Comparison of ENCODE assay signal across 29 mouse cellular contexts in genomic region chr15:99567371-99567770, GRCm38 (mm10). TPM values are rescaled to one million over a fixed set of nuclear protein-coding genes. Genes with fewer than 3 reads are reported as not detected.
A peak's percentile ranks its signal among the peaks of the same experiment; 100 is the strongest.
DNase-seq lines count a peak whose midpoint lies in the region; ATAC-seq and TF ChIP-seq lines count a peak whose summit lies in the region.
"Had no signal": no experiment of that assay in that cellular context is flagged by ENCODE, and none has a peak within 500 bp of the region (broad histone marks: within the 10 kb centered on the region; RNA-seq: fewer than 3 reads in every experiment).

No protein-coding gene starts in this region.

- peak; percentile 34 for DNase-seq in kidney, postnatal 14 days
- DNase-seq in lung, postnatal 14 days: no peak
- peak; percentile 82 for DNase-seq in fibroblast of lung, adult 2 months (ENCODE audit: low read depth)
- no peak for DNase-seq in stomach, postnatal 0 days (ENCODE audit: low spot score)
- no peak for DNase-seq in cerebellum, adult 8-10 months
- DNase-seq: adrenal gland, adult 8-10 months; B cell, adult 2 months; cerebellum, adult 2 months; cerebellum, postnatal 25 days; gastrocnemius, postnatal 14 days; heart, postnatal 14 days; midbrain, embryonic 14.5 days; right cerebral cortex, postnatal 14 days; thymus, postnatal 14 days had no signal

- no peak overlapping the region for H3K4me3 ChIP-seq in kidney, embryonic 14.5 days (ENCODE audit: low read length)
- H3K4me3 ChIP-seq in lung, embryonic 15.5 days: no peak overlapping the region
- no peak overlapping the region for H3K4me3 ChIP-seq in stomach, postnatal 0 days (ENCODE audit: low read depth, low read length)
- H3K4me3 ChIP-seq: hindbrain, embryonic 12.5 days; intestine, embryonic 15.5 days; limb, embryonic 13.5 days had no signal

- WGBS in kidney, embryonic 14.5 days: 81% methylated on average over 4 of the region's 4 CpGs
- 38% methylated on average over 4 of the region's 4 CpGs for WGBS in lung, embryonic 15.5 days
- WGBS in stomach, postnatal 0 days: 52% methylated on average over 4 of the region's 4 CpGs

- TF ChIP-seq CTCF in stomach, postnatal 0 days (IDR thresholded peaks at IDR 0.05; ENCODE audit: low read depth): no peak

- H3K9me3 ChIP-seq in kidney, embryonic 14.5 days (ENCODE audit: control insufficient read depth, low read length): no peaks in the 10 kb centered on the region
- no peaks in the 10 kb centered on the region for H3K9me3 ChIP-seq in lung, embryonic 15.5 days
- no peaks in the 10 kb centered on the region for H3K9me3 ChIP-seq in stomach, postnatal 0 days (ENCODE audit: control insufficient read depth, low read length)
- H3K9me3 ChIP-seq: hindbrain, embryonic 12.5 days; intestine, embryonic 15.5 days; limb, embryonic 13.5 days had no signal

- ATAC-seq in kidney, embryonic 14.5 days (ENCODE audit: low FRiP score, low TSS enrichment): no peak
- ATAC-seq in lung, embryonic 15.5 days (ENCODE audit: borderline replicate concordance, extremely low read depth, low FRiP score, low TSS enrichment): no peak
- peak; percentile 21; the same call in 1 of the 2 replicates for ATAC-seq in stomach, postnatal 0 days (ENCODE audit: low FRiP score, low TSS enrichment)
- ATAC-seq: activated CD4-positive, CD25-positive, alpha-beta regulatory T cell, adult 4 months; forebrain, embryonic 14.5 days; hindbrain, postnatal 0 days; intestine, embryonic 15.5 days had no signal

- no peak overlapping the region for H3K27ac ChIP-seq in kidney, embryonic 14.5 days (ENCODE audit: low read depth, low read length)
- peak overlapping the region; percentile 2; the same call in 1 of the 2 replicates for H3K27ac ChIP-seq in lung, embryonic 15.5 days
- no peak overlapping the region for H3K27ac ChIP-seq in stomach, postnatal 0 days (replicated peaks)
- H3K27ac ChIP-seq: hindbrain, embryonic 12.5 days; hindbrain, postnatal 0 days; intestine, embryonic 15.5 days; limb, embryonic 13.5 days; liver, embryonic 14.5 days had no signal

- no peaks in the 10 kb centered on the region for H3K27me3 ChIP-seq in kidney, embryonic 14.5 days (ENCODE audit: control insufficient read depth, insufficient read depth, low read length)
- H3K27me3 ChIP-seq in lung, embryonic 15.5 days: no peaks in the 10 kb centered on the region
- H3K27me3 ChIP-seq in stomach, postnatal 0 days (ENCODE audit: control insufficient read depth, insufficient read depth, low read length): no peaks in the 10 kb centered on the region

- H3K4me1 ChIP-seq in kidney, embryonic 14.5 days (ENCODE audit: control insufficient read depth, insufficient read depth, low read length): no peaks in the 10 kb centered on the region
- H3K4me1 ChIP-seq in lung, embryonic 15.5 days: 0 out of 2 replicates have a peak, but pooled peaks cover 8% of the 10 kb centered on the region
- no peaks in the 10 kb centered on the region for H3K4me1 ChIP-seq in stomach, postnatal 0 days (replicated peaks; ENCODE audit: control insufficient read depth, insufficient read depth)
- H3K4me1 ChIP-seq: intestine, embryonic 15.5 days had no signal

- TF ChIP-seq EP300 in stomach, postnatal 0 days (optimal IDR thresholded peaks at IDR 0.05): no peak

- no peaks in the 10 kb centered on the region for H3K36me3 ChIP-seq in kidney, embryonic 14.5 days (ENCODE audit: control insufficient read depth, insufficient read depth, low read length)
- no peaks in the 10 kb centered on the region for H3K36me3 ChIP-seq in lung, embryonic 15.5 days
- H3K36me3 ChIP-seq in stomach, postnatal 0 days (ENCODE audit: control insufficient read depth, insufficient read depth, low read length): no peaks in the 10 kb centered on the region
- H3K36me3 ChIP-seq: hindbrain, embryonic 12.5 days; intestine, embryonic 15.5 days; limb, embryonic 13.5 days had no signal

- H3K4me2 ChIP-seq in kidney, embryonic 14.5 days (replicated peaks; ENCODE audit: low read depth, low read length): no peak overlapping the region
- no peak overlapping the region for H3K4me2 ChIP-seq in lung, embryonic 15.5 days
- no peak overlapping the region for H3K4me2 ChIP-seq in stomach, postnatal 0 days (replicated peaks; ENCODE audit: low read depth)
- H3K4me2 ChIP-seq: hindbrain, embryonic 12.5 days; intestine, embryonic 15.5 days; limb, embryonic 13.5 days had no signal

- no peak overlapping the region for H3K9ac ChIP-seq in kidney, embryonic 14.5 days (ENCODE audit: low read depth, low read length)
- H3K9ac ChIP-seq in lung, embryonic 15.5 days: no peak overlapping the region
- H3K9ac ChIP-seq in stomach, postnatal 0 days (ENCODE audit: low read length): no peak overlapping the region
- H3K9ac ChIP-seq: hindbrain, embryonic 12.5 days; intestine, embryonic 15.5 days; limb, embryonic 13.5 days; liver, embryonic 14.5 days had no signal

RNA-seq across cellular contexts. Expression of gene Aqp2, which starts 11.5 kb away (rescaled TPM):
- polyA plus RNA-seq in kidney, embryonic 14.5 days (2014; fragmentation: Nextera tagmentation; extraction: Ambion mirVana): 3.7 and 5.4 TPM in 2 replicates
- 0.34 TPM in 1 of 2 replicates, not detected in the other for polyA plus RNA-seq in lung, embryonic 15.5 days (2015; fragmentation: Nextera tagmentation; extraction: Ambion mirVana)
- polyA plus RNA-seq in stomach, postnatal 0 days (2015; fragmentation: Nextera tagmentation; extraction: Ambion mirVana): not detected in 2 replicates
- polyA plus RNA-seq: activated CD4-positive, CD25-positive, alpha-beta regulatory T cell, adult 4 months; embryonic facial prominence, embryonic 11.5 days; forebrain, embryonic 14.5 days; heart, embryonic 14.5 days; hindbrain, embryonic 12.5 days; intestine, embryonic 15.5 days; limb, embryonic 13.5 days; liver, embryonic 14.5 days; midbrain, embryonic 14.5 days; neural tube, embryonic 14.5 days; small intestine, adult 2 months; stomach, embryonic 14.5 days; urinary bladder, adult 2 months had no signal

RNA-seq across cellular contexts. Expression of gene Aqp5, which starts 23.2 kb away (rescaled TPM):
- 0.16 and 0.27 TPM in 2 replicates for polyA plus RNA-seq in kidney, embryonic 14.5 days (2014; fragmentation: Nextera tagmentation; extraction: Ambion mirVana)
- polyA plus RNA-seq in lung, embryonic 15.5 days (2015; fragmentation: Nextera tagmentation; extraction: Ambion mirVana): 1.5 and 1.9 TPM in 2 replicates
- 0.72 and 1.9 TPM in 2 replicates for polyA plus RNA-seq in stomach, postnatal 0 days (2015; fragmentation: Nextera tagmentation; extraction: Ambion mirVana)
- polyA plus RNA-seq: activated CD4-positive, CD25-positive, alpha-beta regulatory T cell, adult 4 months; embryonic facial prominence, embryonic 11.5 days had no signal

RNA-seq across cellular contexts. Expression of gene Aqp6, which starts 33.8 kb away (rescaled TPM):
- polyA plus RNA-seq in kidney, embryonic 14.5 days (2014; fragmentation: Nextera tagmentation; extraction: Ambion mirVana): not detected in 2 replicates
- not detected in 2 replicates for polyA plus RNA-seq in lung, embryonic 15.5 days (2015; fragmentation: Nextera tagmentation; extraction: Ambion mirVana)
- not detected in 2 replicates for polyA plus RNA-seq in stomach, postnatal 0 days (2015; fragmentation: Nextera tagmentation; extraction: Ambion mirVana)
- polyA plus RNA-seq: activated CD4-positive, CD25-positive, alpha-beta regulatory T cell, adult 4 months; embryonic facial prominence, embryonic 11.5 days; heart, embryonic 14.5 days; intestine, embryonic 15.5 days; limb, embryonic 13.5 days; liver, embryonic 14.5 days; small intestine, adult 2 months; stomach, embryonic 14.5 days had no signal

RNA-seq across cellular contexts. Expression of gene Faim2, which starts 39.4 kb away (rescaled TPM):
- not detected in 2 replicates for polyA plus RNA-seq in kidney, embryonic 14.5 days (2014; fragmentation: Nextera tagmentation; extraction: Ambion mirVana)
- 1.1 and 1.4 TPM in 2 replicates for polyA plus RNA-seq in lung, embryonic 15.5 days (2015; fragmentation: Nextera tagmentation; extraction: Ambion mirVana)
- polyA plus RNA-seq in stomach, postnatal 0 days (2015; fragmentation: Nextera tagmentation; extraction: Ambion mirVana): 0.62 and 0.81 TPM in 2 replicates
- polyA plus RNA-seq: liver, embryonic 14.5 days had no signal

Comparison
In these comparisons a context has a peak if more than half of its experiments do, and no peak if none do; other contexts are left out.
1. DNase-seq: peak in kidney, postnatal 14 days (single experiment) and fibroblast of lung, adult 2 months (single experiment); none in lung, postnatal 14 days (single experiment), stomach, postnatal 0 days (single experiment) and cerebellum, adult 8-10 months (single experiment).